Mouse (Mus musculus) embryonic facial prominence, embryonic 10.5 days (tissue): Measurements from ENCODE around the gene Got2. TPM values are rescaled to one million over a fixed set of nuclear protein-coding genes. Genes with fewer than 3 reads are reported as not detected.

Experiments
- DNase-seq: peaks from one replicate; pipeline ENCODE4 v3.0.0-alpha.2; 2017; ENCODE audit warnings: low spot score
- H3K27ac ChIP-seq: fragments of 300-500 bp; sonication (generic); replicated peaks from 2 replicates; pipeline ENCODE4 v1.5.1; 2016; ENCODE audit warnings: mild to moderate bottlenecking
- H3K27me3 ChIP-seq: fragments of 300-500 bp; sonication (generic); replicated peaks from 2 replicates; pipeline ENCODE4 v1.6.1; 2016; ENCODE audit warnings: low read depth, mild to moderate bottlenecking; ENCODE audit not compliant: poor library complexity, severe bottlenecking
- H3K36me3 ChIP-seq: fragments of 300-500 bp; sonication (generic); replicated peaks from 2 replicates; pipeline ENCODE4 v1.6.1; 2016; ENCODE audit warnings: mild to moderate bottlenecking, moderate library complexity
- H3K4me1 ChIP-seq: fragments of 300-500 bp; sonication (generic); 2 replicates; pipeline ENCODE4 v1.6.1; 2016
- H3K4me3 ChIP-seq: fragments of 300-500 bp; sonication (generic); 2 replicates; pipeline ENCODE4 v1.5.1; 2016; ENCODE audit warnings: mild to moderate bottlenecking, moderate library complexity
- H3K9me3 ChIP-seq: fragments of 300-500 bp; sonication (generic); 2 replicates; pipeline ENCODE4 v1.6.1; 2016; ENCODE audit warnings: mild to moderate bottlenecking
- WGBS: fragments of 180-500 bp; shearing (Covaris S2); methylation state at CpG from one replicate; pipeline ENCODE4 v1.1.7; 2016; 5-methylcytosine and 5-hydroxymethylcytosine counted together
- polyA plus RNA-seq: library from polyadenylated mRNA; unstranded; fragments of >200 nt; fragmentation: Nextera tagmentation; extraction: Ambion mirVana; gene quantifications from 2 replicates; pipeline ENCODE4 v1.2.1, GENCODE M21; 2016

Got2 gene
- polyA plus RNA-seq, 1 experiment from 2014 or later = 183 TPM

- no peak for DNase-seq
- WGBS = 88% methylated on average over 6 of the region's 6 CpGs
- no peaks in the 10 kb centered on the region for H3K27me3 ChIP-seq
Measured at GRCm38 (mm10) chr8:95854174-95854573, 34.2 kb downstream of the Got2 start.

GRCm38 (mm10) chr8:95853102-95853843, 35.1 kb downstream of the Got2 start, which contains the start of gene Slc38a7:
Slc38a7 (minus strand) TSS chr8:95853539.
- no peaks in the 10 kb centered on the region for H3K9me3 ChIP-seq
- no peaks in the 10 kb centered on the region for H3K27me3 ChIP-seq
- peaks cover 13% of the 10 kb centered on the region for H3K4me1 ChIP-seq
- H3K4me3 ChIP-seq = peak within 1 kb of the TSS; percentile 76
- H3K27ac ChIP-seq = peak within 1 kb of the TSS; percentile 77
- 15% methylated on average over 22 of the region's 22 CpGs for WGBS
- H3K36me3 ChIP-seq = peaks cover 7% of the 10 kb centered on the region
- DNase-seq = peak; percentile 79

More at GRCm38 (mm10) chr8:95854174-95854573, 34.2 kb downstream of the Got2 start:
- Histone ChIP-seq H3K4me1 (peaks cover 13% of the 10 kb centered on the region), H3K9me3 (no peaks in the 10 kb centered on the region), H3K4me3 (no peak overlapping the region), H3K27ac (no peak overlapping the region), H3K36me3 (0 out of 2 replicates have a peak, but pooled peaks cover 2% of the 10 kb centered on the region)

GRCm38 (mm10) chr8:95852290-95852689, 36.1 kb downstream of the Got2 start:
- H3K4me3 ChIP-seq = peak overlapping the region; percentile 76

GRCm38 (mm10) chr8:95850326-95850725, 38.0 kb downstream of the Got2 start:
- DNase-seq = no peak
- Histone ChIP-seq H3K4me3 (no peak overlapping the region), H3K27me3 (no peaks in the 10 kb centered on the region), H3K4me1 (peaks cover 13% of the 10 kb centered on the region), H3K9me3 (no peaks in the 10 kb centered on the region), H3K27ac (no peak overlapping the region), H3K36me3 (peaks cover 22% of the 10 kb centered on the region)
- WGBS = 93% methylated on average over 2 of the region's 2 CpGs

More at GRCm38 (mm10) chr8:95852290-95852689, 36.1 kb downstream of the Got2 start:
- Histone ChIP-seq H3K9me3 (no peaks in the 10 kb centered on the region), H3K4me1 (peaks cover 13% of the 10 kb centered on the region), H3K36me3 (peaks cover 12% of the 10 kb centered on the region), H3K27ac (no peak overlapping the region), H3K27me3 (no peaks in the 10 kb centered on the region)
- DNase-seq = no peak
- 73% methylated on average over 4 of the region's 4 CpGs for WGBS

GRCm38 (mm10) chr8:95848734-95849464, 39.4 kb downstream of the Got2 start:
- H3K4me1 ChIP-seq = peaks cover 13% of the 10 kb centered on the region
- peaks cover 37% of the 10 kb centered on the region for H3K36me3 ChIP-seq
- no peak for DNase-seq
- H3K4me3 ChIP-seq = no peak overlapping the region
- H3K27ac ChIP-seq = no peak overlapping the region
- H3K27me3 ChIP-seq = no peaks in the 10 kb centered on the region
- no peaks in the 10 kb centered on the region for H3K9me3 ChIP-seq
- WGBS = 91% methylated on average over 19 of the region's 19 CpGs

- H3K27ac ChIP-seq = no peak overlapping the region
- H3K36me3 ChIP-seq = peaks cover 45% of the 10 kb centered on the region
- DNase-seq = no peak
- WGBS = 81% methylated on average over 24 of the region's 24 CpGs
- H3K9me3 ChIP-seq = no peaks in the 10 kb centered on the region
- no peaks in the 10 kb centered on the region for H3K27me3 ChIP-seq
- peaks cover 10% of the 10 kb centered on the region for H3K4me1 ChIP-seq
- H3K4me3 ChIP-seq = no peak overlapping the region
Measured at GRCm38 (mm10) chr8:95848061-95848551, 40.2 kb downstream of the Got2 start.

- H3K27me3 ChIP-seq = no peaks in the 10 kb centered on the region
- H3K9me3 ChIP-seq = no peaks in the 10 kb centered on the region
- H3K4me1 ChIP-seq = no peaks in the 10 kb centered on the region
- DNase-seq = no peak
- no peak overlapping the region for H3K4me3 ChIP-seq
- peaks cover 72% of the 10 kb centered on the region for H3K36me3 ChIP-seq
- no peak overlapping the region for H3K27ac ChIP-seq
- 94% methylated on average over 7 of the region's 7 CpGs for WGBS
Measured at GRCm38 (mm10) chr8:95845026-95845425, 43.3 kb downstream of the Got2 start.

- Histone ChIP-seq H3K27ac (no peak overlapping the region), H3K4me1 (no peaks in the 10 kb centered on the region), H3K4me3 (no peak overlapping the region), H3K27me3 (no peaks in the 10 kb centered on the region), H3K36me3 (peaks cover 81% of the 10 kb centered on the region), H3K9me3 (no peaks in the 10 kb centered on the region)
- WGBS = 94% methylated on average over 6 of the region's 6 CpGs
- DNase-seq = no peak
Measured at GRCm38 (mm10) chr8:95843968-95844367, 44.4 kb downstream of the Got2 start.

GRCm38 (mm10) chr8:95841436-95841835, 46.9 kb downstream of the Got2 start:
- H3K27me3 ChIP-seq = no peaks in the 10 kb centered on the region
- no peak overlapping the region for H3K27ac ChIP-seq
- DNase-seq = no peak
- no peaks in the 10 kb centered on the region for H3K9me3 ChIP-seq
- WGBS = 89% methylated on average over 15 of the region's 15 CpGs
- H3K4me3 ChIP-seq = no peak overlapping the region
- no peaks in the 10 kb centered on the region for H3K4me1 ChIP-seq
- H3K36me3 ChIP-seq = peaks cover 86% of the 10 kb centered on the region

- H3K4me3 ChIP-seq = no peak overlapping the region
- H3K36me3 ChIP-seq = peaks cover 69% of the 10 kb centered on the region
- no peak for DNase-seq
- no peak overlapping the region for H3K27ac ChIP-seq
- no peaks in the 10 kb centered on the region for H3K27me3 ChIP-seq
- no peaks in the 10 kb centered on the region for H3K4me1 ChIP-seq
- H3K9me3 ChIP-seq = no peaks in the 10 kb centered on the region
- 96% methylated on average over 4 of the region's 4 CpGs for WGBS
Measured at GRCm38 (mm10) chr8:95839289-95839688, 49.1 kb downstream of the Got2 start.

- H3K36me3 ChIP-seq = peaks cover 51% of the 10 kb centered on the region
- WGBS = 92% methylated on average over 10 of the region's 10 CpGs
Measured at GRCm38 (mm10) chr8:95837266-95837665, 51.1 kb downstream of the Got2 start.

GRCm38 (mm10) chr8:95835891-95836290, 52.5 kb downstream of the Got2 start:
- 82% methylated on average over 4 of the region's 4 CpGs for WGBS
- no peak for DNase-seq

More at GRCm38 (mm10) chr8:95837266-95837665, 51.1 kb downstream of the Got2 start:
- Histone ChIP-seq H3K9me3 (no peaks in the 10 kb centered on the region), H3K27ac (no peak overlapping the region), H3K27me3 (no peaks in the 10 kb centered on the region), H3K4me3 (no peak overlapping the region), H3K4me1 (peaks cover 18% of the 10 kb centered on the region)
- DNase-seq = no peak

More at GRCm38 (mm10) chr8:95835891-95836290, 52.5 kb downstream of the Got2 start:
- Histone ChIP-seq H3K36me3 (peaks cover 41% of the 10 kb centered on the region), H3K27me3 (no peaks in the 10 kb centered on the region), H3K27ac (no peak overlapping the region), H3K9me3 (no peaks in the 10 kb centered on the region), H3K4me1 (peaks cover 18% of the 10 kb centered on the region), H3K4me3 (no peak overlapping the region)
